In genomic region chr2:118263151-118263913, GRCm38 (mm10) we compare ENCODE assay signal across 7 mouse cellular contexts. TPM values are rescaled to one million over a fixed set of nuclear protein-coding genes. Genes with fewer than 3 reads are reported as not detected.
DNase-seq lines count a peak whose midpoint lies in the region; ATAC-seq and TF ChIP-seq lines count a peak whose summit lies in the region.

No protein-coding gene starts in this region.

- H3K4me3 ChIP-seq in C2C12 (ENCODE audit: insufficient read depth, poor library complexity, severe bottlenecking) (no peak overlapping the region), ES-E14 (ENCODE audit: insufficient read depth in 1 of 2, low read depth in 1 of 2, low read length in 2 of 2, poor library complexity in 1 of 2, severe bottlenecking in 1 of 2) (no peak overlapping the region)
- no peak overlapping the region for H3K4me3 ChIP-seq in cerebellum, adult 2 months (replicated peaks; ENCODE audit: insufficient read depth, low read depth, low read length)
- H3K4me3 ChIP-seq in lung, postnatal 0 days (ENCODE audit: low read depth, low read length) = no peak overlapping the region

- no peak for TF ChIP-seq POLR2A in cerebellum, adult 2 months (IDR thresholded peaks at IDR 0.05; ENCODE audit: borderline replicate concordance, insufficient read depth, low read length)

- DNase-seq in ES-E14 (ENCODE audit: low read depth, low spot score) = peak; percentile 50
- peak; percentile 48 to 52 for DNase-seq in cerebellum, adult 2 months
- peak; percentile 60 for DNase-seq in kidney, postnatal 10 days
- DNase-seq in lung, postnatal 0 days (ENCODE audit: low spot score) = peak; percentile 81
- DNase-seq in retina, postnatal 1 day = peak; percentile 77

- no peak overlapping the region for H3ac ChIP-seq in C2C12 (ENCODE audit: control insufficient read depth, insufficient read length, low read depth)

- peak; percentile 50 for TF ChIP-seq CTCF in C2C12 (IDR thresholded peaks at IDR 0.05; ENCODE audit: control insufficient read depth, insufficient read depth, insufficient read length)
- peak; percentile 73 for TF ChIP-seq CTCF in cerebellum, adult 2 months (IDR thresholded peaks at IDR 0.05; ENCODE audit: borderline replicate concordance, insufficient read depth, low read depth, low read length)
- peak; percentile 83 for TF ChIP-seq CTCF in lung, postnatal 0 days (IDR thresholded peaks at IDR 0.05)

- H3K27me3 ChIP-seq in C2C12 (ENCODE audit: control insufficient read depth, insufficient read depth, insufficient read length) = no peaks in the 10 kb centered on the region
- H3K27me3 ChIP-seq in cerebellum, adult 2 months (ENCODE audit: control insufficient read depth, insufficient read depth, low read length) = no peaks in the 10 kb centered on the region
- no peaks in the 10 kb centered on the region for H3K27me3 ChIP-seq in lung, postnatal 0 days (replicated peaks; ENCODE audit: insufficient read depth, low read length)

- peak; percentile 91 for ATAC-seq in frontal cortex, adult (ENCODE audit: low TSS enrichment)
- peak; percentile 53 for ATAC-seq in lung, postnatal 0 days

- in situ Hi-C loops in ES-E14 (cut with MboI; ENCODE audit: low sequenced_read_pairs in 2 of 2, unreplicated experiment in 2 of 2) = no loop called here

- no peak overlapping the region for H3K4me2 ChIP-seq in lung, postnatal 0 days (replicated peaks; ENCODE audit: low read depth, low read length)

- WGBS in cerebellum, adult 2 months = 18% methylated on average over 8 of the region's 8 CpGs
- 15% methylated on average over 8 of the region's 8 CpGs for WGBS in lung, postnatal 0 days

- no peaks in the 10 kb centered on the region for H3K79me3 ChIP-seq in C2C12 (ENCODE audit: low read depth)

- no peak overlapping the region for H3K27ac ChIP-seq in ES-E14 (ENCODE audit: insufficient read depth, low read depth, low read length, poor library complexity, severe bottlenecking)
- H3K27ac ChIP-seq in cerebellum, adult 2 months (ENCODE audit: insufficient read depth, low read length) = no peak overlapping the region
- H3K27ac ChIP-seq in lung, postnatal 0 days (ENCODE audit: low read length) = no peak overlapping the region

- no peaks in the 10 kb centered on the region for H3K79me2 ChIP-seq in C2C12 (ENCODE audit: control insufficient read depth, insufficient read depth)

- H3K9me3 ChIP-seq in ES-E14 (ENCODE audit: control insufficient read depth, insufficient read depth, low read depth, low read length) = no peaks in the 10 kb centered on the region
- no peaks in the 10 kb centered on the region for H3K9me3 ChIP-seq in lung, postnatal 0 days (ENCODE audit: low read length)

- no peaks in the 10 kb centered on the region for H3K36me3 ChIP-seq in C2C12 (ENCODE audit: control insufficient read depth, insufficient read depth)
- H3K36me3 ChIP-seq in ES-E14 (ENCODE audit: control insufficient read depth, insufficient read depth, low read length, poor library complexity, severe bottlenecking) = no peaks in the 10 kb centered on the region
- H3K36me3 ChIP-seq in lung, postnatal 0 days (ENCODE audit: insufficient read depth, low read length) = no peaks in the 10 kb centered on the region

- 0 out of 2 replicates have a peak, but pooled peaks have one; percentile 12 for TF ChIP-seq EP300 in lung, postnatal 0 days (IDR thresholded peaks at IDR 0.05)

- H3K4me1 ChIP-seq in ES-E14 (ENCODE audit: control insufficient read depth in 2 of 2, insufficient read depth in 2 of 2, low read length in 2 of 2, poor library complexity in 1 of 2) = no peaks in the 10 kb centered on the region
- no peaks in the 10 kb centered on the region for H3K4me1 ChIP-seq in cerebellum, adult 2 months (ENCODE audit: control insufficient read depth, insufficient read depth, low read length)
- no peaks in the 10 kb centered on the region for H3K4me1 ChIP-seq in lung, postnatal 0 days (ENCODE audit: insufficient read depth, low read depth, low read length)

- no peak overlapping the region for H3K9ac ChIP-seq in ES-E14 (ENCODE audit: insufficient read depth, low read depth, low read length, poor library complexity, severe bottlenecking)
- H3K9ac ChIP-seq in lung, postnatal 0 days (replicated peaks; ENCODE audit: low read depth) = no peak overlapping the region

TF ChIP-seq in C2C12, 6 proteins besides CTCF, POLR2A, EP300 and RAD21:
- TF ChIP-seq MYOG (IDR thresholded peaks at IDR 0.05; ENCODE audit: control insufficient read depth, extremely low read depth, insufficient read length) (no peak), MAX (IDR thresholded peaks at IDR 0.05) (no peak), FOSL1 (IDR thresholded peaks at IDR 0.05; ENCODE audit: insufficient read depth, low read length, poor library complexity, severe bottlenecking) (no peak), MYOD1 (IDR thresholded peaks at IDR 0.05; ENCODE audit: control insufficient read depth, insufficient read length, low read depth) (no peak), USF1 (IDR thresholded peaks at IDR 0.05; ENCODE audit: low read depth) (no peak), CEBPB (IDR thresholded peaks at IDR 0.05; ENCODE audit: low read depth) (no peak)

TF ChIP-seq in ES-E14, 5 proteins besides CTCF, POLR2A, EP300 and RAD21:
- TF ChIP-seq MAFK (IDR thresholded peaks at IDR 0.05; ENCODE audit: insufficient read depth, low read depth, low read length) (no peak), ZC3H11A (IDR thresholded peaks at IDR 0.05; ENCODE audit: borderline replicate concordance, low read depth, low read length) (peak; percentile 83), HCFC1 (IDR thresholded peaks at IDR 0.05; ENCODE audit: borderline replicate concordance, insufficient read depth, low read length) (no peak), ZNF384 (IDR thresholded peaks at IDR 0.05; ENCODE audit: low read depth, low read length) (no peak), CHD2 (IDR thresholded peaks at IDR 0.05; ENCODE audit: low read depth, low read length) (no peak)

RNA-seq across cellular contexts. Expression of gene Fsip1, which starts 6.6 kb away (rescaled TPM):
- polyA plus RNA-seq in C2C12 (2012; fragmentation: generic; extraction: Trizol) = 0.09 TPM
- 0.63 and 0.85 TPM in 2 replicates for total RNA-seq in ES-E14 (2012; rRNA removed)
- 0.36 and 0.38 TPM in 2 replicates for polyA plus RNA-seq in cerebellum, adult 2 months (2012; rRNA removed)
- polyA plus RNA-seq in lung, postnatal 0 days (2015; fragmentation: Nextera tagmentation; extraction: Ambion mirVana) = 2.3 and 3.1 TPM in 2 replicates
